Mouse (Mus musculus) myocyte (in vitro differentiated cells): ENCODE data around the gene Asb18. TPM values are rescaled to one million over a fixed set of nuclear protein-coding genes. Genes with fewer than 3 reads are reported as not detected.

ENCODE experiments used
- H3K27me3 ChIP-seq: one replicate; pipeline ENCODE4 v1.6.1; 2011; ENCODE audit not compliant: control insufficient read depth, insufficient read depth, insufficient read length
- H3K36me3 ChIP-seq: one replicate; pipeline ENCODE4 v1.6.1; 2011; ENCODE audit not compliant: control insufficient read depth, insufficient read depth
- H3K4me2 ChIP-seq: one replicate; pipeline ENCODE4 v1.6.1; 2011; ENCODE audit warnings: low read depth, control low read depth
- H3K4me3 ChIP-seq: one replicate; pipeline ENCODE4 v1.5.1; 2011; ENCODE audit warnings: mild to moderate bottlenecking, control low read depth, moderate library complexity
- H3K79me2 ChIP-seq: one replicate; pipeline ENCODE4 v1.6.1; 2011; ENCODE audit not compliant: control insufficient read depth, insufficient read depth
- H3ac ChIP-seq: one replicate; pipeline ENCODE4 v1.6.1; 2011; ENCODE audit not compliant: control insufficient read depth, insufficient read length
- CEBPB ChIP-seq: IDR thresholded peaks from 2 replicates; pipeline ENCODE4 v1.6.1; 2011; ENCODE audit warnings: mild to moderate bottlenecking, moderate library complexity; ENCODE audit not compliant: poor library complexity, insufficient read depth, severe bottlenecking
- E2F4 ChIP-seq: IDR thresholded peaks from one replicate; pipeline ENCODE4 v1.6.1; 2011; ENCODE audit warnings: mild to moderate bottlenecking, control low read depth, moderate library complexity; ENCODE audit not compliant: insufficient read depth
- MAX ChIP-seq: IDR thresholded peaks from one replicate; pipeline ENCODE4 v1.6.1; 2011; ENCODE audit warnings: low read depth, mild to moderate bottlenecking, control low read depth
- MYOD1 ChIP-seq, 3 experiments: IDR thresholded peaks; one replicate each; pipeline ENCODE4 v1.6.1; 2011; ENCODE audit warnings: control low read depth in 2 of 3, low read depth in 2 of 3, mild to moderate bottlenecking in 2 of 3, moderate library complexity in 1 of 3; ENCODE audit not compliant: insufficient read length in 2 of 3, control insufficient read depth in 1 of 3
- MYOG ChIP-seq, 3 experiments: IDR thresholded peaks; one replicate each; pipeline ENCODE4 v1.6.1; 2011; ENCODE audit warnings: control low read depth in 2 of 3, low read depth in 2 of 3, mild to moderate bottlenecking in 2 of 3; ENCODE audit not compliant: insufficient read length in 2 of 3, control insufficient read depth in 1 of 3, insufficient read depth in 1 of 3
- POLR2A ChIP-seq: IDR thresholded peaks from one replicate; pipeline ENCODE4 v1.6.1; 2011; ENCODE audit warnings: low read depth, mild to moderate bottlenecking, control low read depth, moderate library complexity; ENCODE audit not compliant: insufficient read length
- POLR2AphosphoS2 ChIP-seq: IDR thresholded peaks from one replicate; pipeline ENCODE4 v1.6.1; 2011; ENCODE audit warnings: low read depth, control low read depth; ENCODE audit not compliant: insufficient read length
- REST ChIP-seq: IDR thresholded peaks from one replicate; pipeline ENCODE4 v1.6.1; 2011; ENCODE audit warnings: mild to moderate bottlenecking, control low read depth, moderate library complexity; ENCODE audit not compliant: insufficient read depth, insufficient read length
- SRF ChIP-seq: IDR thresholded peaks from one replicate; pipeline ENCODE4 v1.6.1; 2011; ENCODE audit warnings: low read depth; ENCODE audit not compliant: control insufficient read depth, insufficient read length
- TCF12 ChIP-seq: IDR thresholded peaks from one replicate; pipeline ENCODE4 v1.6.1; 2011; ENCODE audit warnings: mild to moderate bottlenecking, control low read depth; ENCODE audit not compliant: poor library complexity, insufficient read depth, severe bottlenecking
- TCF3 ChIP-seq: IDR thresholded peaks from one replicate; pipeline ENCODE4 v1.6.1; 2011; ENCODE audit warnings: low read depth, control low read depth; ENCODE audit not compliant: insufficient read length
- USF1 ChIP-seq: IDR thresholded peaks from one replicate; pipeline ENCODE4 v1.6.1; 2011; ENCODE audit warnings: low read depth, mild to moderate bottlenecking, control low read depth, moderate library complexity
- polyA plus RNA-seq: library from polyadenylated mRNA; unstranded; fragments of >200 nt; fragmentation: generic; extraction: Trizol; gene quantifications from one replicate; pipeline ENCODE4 v1.2.1, GENCODE M21; 2012; ENCODE audit warnings: missing spikeins

Gene Asb18
- polyA plus RNA-seq, 1 experiment, result 0.01 TPM

DNA sequence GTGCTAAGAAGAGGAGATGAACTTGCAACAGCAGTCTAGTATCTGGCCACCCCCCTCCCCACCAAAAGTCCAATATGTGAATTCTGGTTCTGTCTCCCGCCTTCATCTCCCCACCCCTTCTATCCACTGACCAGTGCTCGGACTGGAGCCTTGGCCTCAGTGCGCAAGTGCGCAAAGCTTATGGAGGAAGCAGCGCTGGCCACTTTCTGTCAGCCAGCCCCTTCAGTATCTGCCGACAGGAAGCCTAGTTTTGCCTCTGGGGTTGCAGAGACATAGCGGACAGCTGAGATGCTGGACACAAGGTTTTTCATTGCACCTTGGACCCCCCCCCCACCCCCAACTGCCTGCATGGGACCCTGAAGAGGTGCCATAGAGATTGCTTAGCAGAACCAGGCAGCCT lies 92.2 kb downstream of the Asb18 start:
- no peak overlapping the region for H3ac ChIP-seq
- peaks cover 64% of the 10 kb centered on the region for H3K27me3 ChIP-seq
- no peak overlapping the region for H3K4me2 ChIP-seq
- H3K4me3 ChIP-seq, result no peak overlapping the region
- no peak for TF ChIP-seq USF1
- no peak for TF ChIP-seq TCF3
- no peak for TF ChIP-seq CEBPB
- TF ChIP-seq REST, result no peak
- no peak for TF ChIP-seq POLR2AphosphoS2
- no peak for TF ChIP-seq POLR2A
- TF ChIP-seq MYOG (IDR thresholded peaks at IDR 0.05; ENCODE audit: control insufficient read depth in 1 of 3, insufficient read depth in 1 of 3, insufficient read length in 2 of 3, low read depth in 2 of 3), result no peak
- no peak for TF ChIP-seq MAX
- TF ChIP-seq E2F4, result no peak
- no peak for TF ChIP-seq SRF
- H3K36me3 ChIP-seq, result no peaks in the 10 kb centered on the region
- no peaks in the 10 kb centered on the region for H3K79me2 ChIP-seq

DNA sequence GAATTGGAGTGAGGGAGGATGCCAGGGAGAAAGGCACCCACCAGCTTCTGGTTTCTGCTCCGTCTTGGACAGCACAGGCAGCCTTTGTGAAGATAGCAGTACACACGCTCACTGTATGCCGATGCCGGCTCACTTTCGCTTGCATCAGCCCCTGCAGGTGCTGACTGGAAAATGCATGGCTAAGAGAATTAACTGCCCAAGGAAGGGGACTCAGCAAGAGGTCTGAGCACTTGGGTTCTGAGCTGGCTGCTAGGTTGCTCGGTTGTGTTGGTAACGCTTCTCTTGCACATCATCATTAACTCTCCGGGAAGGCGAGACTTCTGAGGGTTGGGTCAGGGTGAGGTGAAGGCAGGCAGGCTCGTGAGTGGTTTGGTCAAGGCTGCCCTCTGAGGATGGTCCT lies 92.7 kb downstream of the Asb18 start:
- Histone ChIP-seq H3K79me2 (no peaks in the 10 kb centered on the region), H3K27me3 (peaks cover 62% of the 10 kb centered on the region), H3ac (no peak overlapping the region), H3K36me3 (no peaks in the 10 kb centered on the region), H3K4me2 (no peak overlapping the region), H3K4me3 (no peak overlapping the region)
- TF ChIP-seq MYOG (IDR thresholded peaks at IDR 0.05; ENCODE audit: control insufficient read depth in 1 of 3, insufficient read depth in 1 of 3, insufficient read length in 2 of 3, low read depth in 2 of 3), result no peak
- TF ChIP-seq SRF, result no peak
- TF ChIP-seq MAX, result no peak
- TF ChIP-seq MYOD1 (IDR thresholded peaks at IDR 0.05; ENCODE audit: control insufficient read depth in 1 of 3, insufficient read length in 2 of 3, low read depth in 2 of 3), result no peak
- no peak for TF ChIP-seq E2F4
- no peak for TF ChIP-seq TCF3
- no peak for TF ChIP-seq CEBPB
- no peak for TF ChIP-seq USF1
- TF ChIP-seq TCF12, result no peak
- no peak for TF ChIP-seq REST

DNA sequence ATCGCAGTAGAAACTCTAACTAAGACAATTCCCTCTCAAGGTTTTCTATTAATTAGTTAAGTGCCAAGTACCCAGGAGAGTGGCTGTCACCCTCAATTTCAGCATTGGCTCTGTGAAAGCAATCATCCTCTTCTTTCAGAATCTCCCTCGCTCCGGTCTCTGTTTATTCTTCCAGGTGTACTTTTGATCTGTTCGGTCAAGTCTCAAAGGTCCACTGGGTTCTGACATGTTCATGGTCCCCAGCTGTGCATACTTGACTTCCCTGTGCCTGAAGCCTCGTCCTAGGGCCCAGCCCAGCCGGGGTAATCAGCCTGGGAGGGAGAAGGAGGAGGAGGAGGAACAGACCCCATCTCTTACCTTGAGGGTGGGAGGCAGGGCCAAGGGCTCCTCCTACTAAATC lies 95.3 kb downstream of the Asb18 start:
- peaks cover 51% of the 10 kb centered on the region for H3K27me3 ChIP-seq
- no peak for TF ChIP-seq SRF
- TF ChIP-seq TCF3, result no peak
- no peak for TF ChIP-seq USF1
- TF ChIP-seq POLR2A, result no peak
- TF ChIP-seq E2F4, result no peak
- TF ChIP-seq TCF12, result no peak
- no peak for TF ChIP-seq POLR2AphosphoS2
- no peak for TF ChIP-seq CEBPB
- TF ChIP-seq MYOG (IDR thresholded peaks at IDR 0.05; ENCODE audit: control insufficient read depth in 1 of 3, insufficient read depth in 1 of 3, insufficient read length in 2 of 3, low read depth in 2 of 3), result no peak
- TF ChIP-seq MYOD1 (IDR thresholded peaks at IDR 0.05; ENCODE audit: control insufficient read depth in 1 of 3, insufficient read length in 2 of 3, low read depth in 2 of 3), result no peak
- no peak for TF ChIP-seq REST
- TF ChIP-seq MAX, result no peak
- no peak overlapping the region for H3K4me2 ChIP-seq
- H3K79me2 ChIP-seq, result no peaks in the 10 kb centered on the region
- H3ac ChIP-seq, result no peak overlapping the region
- H3K4me3 ChIP-seq, result no peak overlapping the region
- H3K36me3 ChIP-seq, result no peaks in the 10 kb centered on the region

DNA sequence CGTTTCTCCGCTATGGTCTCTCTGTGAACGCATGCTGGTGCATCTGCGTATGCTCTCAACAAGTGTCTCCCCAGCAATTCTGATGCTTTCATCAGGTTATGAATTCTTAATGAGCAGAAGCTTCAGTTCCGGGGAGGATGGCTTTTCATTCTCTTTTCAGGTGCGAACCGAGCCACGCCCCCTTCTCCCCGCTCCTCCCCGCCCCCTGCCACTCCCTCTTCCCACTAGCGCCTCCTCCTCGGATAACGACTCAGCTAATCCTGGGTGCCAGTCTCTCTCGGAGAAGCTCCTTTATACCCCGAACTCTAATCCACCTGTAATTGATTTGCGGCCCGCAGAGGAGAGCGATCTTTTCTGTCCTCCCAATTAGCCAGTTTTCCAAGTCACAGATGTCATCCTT lies 96.4 kb downstream of the Asb18 start:
- Histone ChIP-seq H3ac (no peak overlapping the region), H3K27me3 (peaks cover 42% of the 10 kb centered on the region), H3K36me3 (no peaks in the 10 kb centered on the region), H3K4me3 (no peak overlapping the region), H3K4me2 (no peak overlapping the region), H3K79me2 (no peaks in the 10 kb centered on the region)
- TF ChIP-seq E2F4, result no peak
- TF ChIP-seq MAX, result no peak
- TF ChIP-seq TCF3, result no peak
- no peak for TF ChIP-seq MYOD1 (IDR thresholded peaks at IDR 0.05; ENCODE audit: control insufficient read depth in 1 of 3, insufficient read length in 2 of 3, low read depth in 2 of 3)
- TF ChIP-seq POLR2AphosphoS2, result no peak
- TF ChIP-seq CEBPB, result no peak
- no peak for TF ChIP-seq MYOG (IDR thresholded peaks at IDR 0.05; ENCODE audit: control insufficient read depth in 1 of 3, insufficient read depth in 1 of 3, insufficient read length in 2 of 3, low read depth in 2 of 3)
- no peak for TF ChIP-seq SRF
- no peak for TF ChIP-seq REST
- no peak for TF ChIP-seq POLR2A
- no peak for TF ChIP-seq TCF12

DNA sequence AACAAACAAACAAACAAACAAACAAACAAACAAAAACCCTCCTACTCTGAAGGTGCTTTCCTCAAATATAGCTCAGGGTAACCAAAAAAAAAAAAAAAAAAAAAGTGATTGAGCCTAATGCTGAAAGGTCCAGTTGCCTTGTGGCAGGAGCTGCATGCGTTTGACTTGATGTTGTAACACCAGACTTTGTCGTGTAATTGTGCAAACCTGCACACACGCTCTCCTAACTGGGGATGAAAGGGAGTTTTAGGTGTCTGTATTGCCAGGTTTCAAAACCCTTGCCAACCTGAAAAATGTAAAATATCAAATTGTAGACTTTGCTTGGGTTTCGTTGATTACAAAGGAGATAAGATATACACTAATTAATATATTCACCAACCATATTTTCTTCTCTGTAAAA lies 100.9 kb downstream of the Asb18 start:
- Histone ChIP-seq H3K36me3 (no peaks in the 10 kb centered on the region), H3K27me3 (peaks cover 21% of the 10 kb centered on the region), H3ac (no peak overlapping the region), H3K4me2 (no peak overlapping the region), H3K79me2 (no peaks in the 10 kb centered on the region), H3K4me3 (no peak overlapping the region)
- no peak for TF ChIP-seq CEBPB
- no peak for TF ChIP-seq MAX
- TF ChIP-seq REST, result no peak
- TF ChIP-seq TCF3, result no peak
- TF ChIP-seq TCF12, result no peak
- no peak for TF ChIP-seq POLR2A
- no peak for TF ChIP-seq POLR2AphosphoS2
- no peak for TF ChIP-seq USF1
- TF ChIP-seq E2F4, result no peak
- TF ChIP-seq SRF, result no peak
- no peak for TF ChIP-seq MYOD1 (IDR thresholded peaks at IDR 0.05; ENCODE audit: control insufficient read depth in 1 of 3, insufficient read length in 2 of 3, low read depth in 2 of 3)
- TF ChIP-seq MYOG (IDR thresholded peaks at IDR 0.05; ENCODE audit: control insufficient read depth in 1 of 3, insufficient read depth in 1 of 3, insufficient read length in 2 of 3, low read depth in 2 of 3), result no peak
